Mouse (Mus musculus): ENCODE measurements at regions not wholly inside any gene's neighbourhood (a gene's known extent, or its start where the extent isn't known, plus 50 kb on each side); places are given as distances from the start of the nearest gene placed in this dataset.

- TF ChIP-seq SMC3 (IDR thresholded peaks at IDR 0.05; ENCODE audit: low read depth, low read length) (no peak), EP300 (IDR thresholded peaks at IDR 0.05; ENCODE audit: low read length) (no peak)
These were observed 269.7 kb downstream of the Cenpc1 start for GRCm38 (mm10) chr5:85795531-85796197.

All from CH12.LX (cell line).